ENCODE assay signal across 18 mouse cellular contexts in the genomic region with DNA sequence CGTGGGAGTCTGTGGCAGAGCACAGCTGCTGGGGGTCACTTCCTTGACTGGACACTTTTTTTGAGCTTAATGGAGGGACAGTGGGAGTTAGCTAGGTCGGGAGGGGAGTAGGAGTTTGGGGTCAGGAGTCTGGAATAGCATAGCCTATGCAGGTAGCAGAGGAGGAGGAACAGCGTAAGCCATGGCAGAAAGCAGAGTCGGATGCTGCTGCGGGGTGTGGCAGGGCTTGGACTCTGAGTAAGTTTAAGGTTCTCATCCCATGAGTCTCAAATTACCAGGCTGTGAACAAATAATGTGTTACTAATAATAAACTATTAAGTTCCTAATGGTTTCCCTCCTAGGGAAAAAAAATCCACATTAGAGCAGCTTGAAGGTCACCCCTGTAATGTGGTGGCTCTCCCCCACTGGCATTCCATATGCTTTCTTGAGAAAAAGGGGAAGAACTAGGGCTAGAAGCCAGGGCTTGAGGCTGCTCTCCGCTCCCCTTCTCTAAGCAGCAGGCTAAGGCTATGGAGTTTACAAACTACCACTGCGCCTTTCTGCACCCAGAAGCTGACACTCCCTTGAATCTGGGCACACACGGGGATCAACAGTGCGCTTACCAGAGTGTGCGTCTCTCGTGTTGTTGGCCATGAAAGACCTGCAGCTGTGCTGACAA.
A peak's percentile ranks its signal among the peaks of the same experiment; 100 is the strongest.
DNase-seq lines count a peak whose midpoint lies in the region; ATAC-seq and TF ChIP-seq lines count a peak whose summit lies in the region.
"Had no signal": no experiment of that assay in that cellular context is flagged by ENCODE, and none has a peak within 500 bp of the region (broad histone marks: within the 10 kb centered on the region; RNA-seq: fewer than 3 reads in every experiment).

No protein-coding gene starts in this region.

- no peaks in the 10 kb centered on the region for H3K9me3 ChIP-seq in lung, embryonic 15.5 days
- no peaks in the 10 kb centered on the region for H3K9me3 ChIP-seq in lung, postnatal 0 days (ENCODE audit: low read length)
- H3K9me3 ChIP-seq: hindbrain, embryonic 13.5 days; limb, embryonic 10.5 days; liver, embryonic 12.5 days; stomach, embryonic 15.5 days had no signal

- no peak overlapping the region for H3K4me2 ChIP-seq in lung, embryonic 15.5 days
- H3K4me2 ChIP-seq in lung, postnatal 0 days (replicated peaks; ENCODE audit: low read depth, low read length), result no peak overlapping the region
- H3K4me2 ChIP-seq: hindbrain, embryonic 13.5 days; liver, embryonic 12.5 days; stomach, embryonic 15.5 days had no signal

- no peaks in the 10 kb centered on the region for H3K36me3 ChIP-seq in lung, embryonic 15.5 days
- no peaks in the 10 kb centered on the region for H3K36me3 ChIP-seq in lung, postnatal 0 days (ENCODE audit: insufficient read depth, low read length)
- H3K36me3 ChIP-seq: hindbrain, embryonic 13.5 days; limb, embryonic 10.5 days; liver, embryonic 12.5 days; stomach, embryonic 15.5 days had no signal

- DNase-seq in cerebellum, postnatal 4 days (ENCODE audit: low spot score in 2 of 2), result no peak
- DNase-seq in heart, adult 11 months, result peak; percentile 88
- DNase-seq in heart, adult 9 months (ENCODE audit: low spot score in 2 of 2), result no peak
- no peak for DNase-seq in lung, postnatal 0 days (ENCODE audit: low spot score)
- no peak for DNase-seq in MN1 (ENCODE audit: low spot score)
- DNase-seq: midbrain, embryonic 14.5 days; spleen, adult 18-20 months; thymus, postnatal 14 days had no signal

- TF ChIP-seq EP300 in lung, postnatal 0 days (IDR thresholded peaks at IDR 0.05), result no peak

- WGBS in lung, embryonic 15.5 days, result 58% methylated on average over 11 of the region's 11 CpGs
- WGBS in lung, postnatal 0 days, result 65% methylated on average over 11 of the region's 11 CpGs

- TF ChIP-seq CTCF in lung, postnatal 0 days (IDR thresholded peaks at IDR 0.05), result no peak

- H3K4me1 ChIP-seq in lung, embryonic 15.5 days, result peaks cover 21% of the 10 kb centered on the region; the same call in 1 of the 2 replicates
- no peaks in the 10 kb centered on the region; the same call in 1 of the 2 replicates for H3K4me1 ChIP-seq in lung, postnatal 0 days (ENCODE audit: insufficient read depth, low read depth, low read length)
- H3K4me1 ChIP-seq: hindbrain, embryonic 13.5 days; liver, embryonic 12.5 days had no signal

- H3K4me3 ChIP-seq in lung, embryonic 15.5 days, result no peak overlapping the region
- H3K4me3 ChIP-seq in lung, postnatal 0 days (ENCODE audit: low read depth, low read length), result no peak overlapping the region
- H3K4me3 ChIP-seq: hindbrain, embryonic 13.5 days; layer of hippocampus, adult 2 months; limb, embryonic 10.5 days; liver, embryonic 12.5 days; stomach, embryonic 15.5 days had no signal

- no peak overlapping the region for H3K27ac ChIP-seq in lung, embryonic 15.5 days
- H3K27ac ChIP-seq in lung, postnatal 0 days (ENCODE audit: low read length), result no peak overlapping the region
- H3K27ac ChIP-seq: hindbrain, embryonic 13.5 days; layer of hippocampus, adult 2 months; limb, embryonic 10.5 days; liver, embryonic 12.5 days; stomach, embryonic 15.5 days had no signal

- no peak overlapping the region for H3K9ac ChIP-seq in lung, embryonic 15.5 days
- no peak overlapping the region for H3K9ac ChIP-seq in lung, postnatal 0 days (replicated peaks; ENCODE audit: low read depth)
- H3K9ac ChIP-seq: hindbrain, embryonic 13.5 days; liver, embryonic 12.5 days; stomach, embryonic 15.5 days had no signal

- H3K27me3 ChIP-seq in lung, embryonic 15.5 days, result 0 out of 2 replicates have a peak, but pooled peaks cover 3% of the 10 kb centered on the region
- no peaks in the 10 kb centered on the region; the same call in 1 of the 2 replicates for H3K27me3 ChIP-seq in lung, postnatal 0 days (replicated peaks; ENCODE audit: insufficient read depth, low read length)
- H3K27me3 ChIP-seq: hindbrain, embryonic 13.5 days; liver, embryonic 12.5 days; Patski; stomach, embryonic 15.5 days had no signal

- 0 out of 2 replicates have a peak, but pooled peaks have one; percentile 17 for ATAC-seq in cerebellum, adult (ENCODE audit: insufficient number of reproducible peaks, low FRiP score, low TSS enrichment)
- 0 out of 2 replicates have a peak, but pooled peaks have one; percentile 39 for ATAC-seq in lung, embryonic 15.5 days (ENCODE audit: borderline replicate concordance, extremely low read depth, low FRiP score, low TSS enrichment)
- no peak for ATAC-seq in lung, postnatal 0 days
- 0 out of 2 replicates have a peak, but pooled peaks have one; percentile 22 for ATAC-seq in granulocyte monocyte progenitor cell, adult 5-6 weeks (replicated peaks; ENCODE audit: poor library complexity, severe bottlenecking)
- ATAC-seq: intestine, embryonic 16.5 days; liver, embryonic 12.5 days; Patski had no signal
